Mouse (Mus musculus): Measurements from ENCODE around the gene Cdc37l1.

DNA sequence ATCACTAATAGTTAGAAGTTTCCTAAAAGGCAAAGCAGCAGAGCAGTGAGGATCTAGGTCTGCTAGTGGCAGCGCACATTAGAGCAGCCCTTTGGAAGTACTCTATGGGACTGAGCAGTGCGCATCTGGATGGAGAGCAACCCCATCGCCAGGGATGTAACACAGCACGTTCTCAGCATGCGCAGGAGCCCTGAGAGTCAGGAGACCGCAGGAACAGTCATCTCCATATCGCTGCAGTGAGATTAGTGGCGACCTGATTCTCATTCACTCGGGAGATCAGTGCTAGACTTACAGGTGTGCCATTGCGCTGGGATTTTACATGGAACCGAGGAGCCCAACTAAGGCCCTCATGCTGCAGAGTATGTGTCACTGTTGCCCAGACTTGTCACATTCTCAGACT lies 18.9 kb downstream of the Cdc37l1 start:
- TF ChIP-seq CTCF (IDR thresholded peaks at IDR 0.05; ENCODE audit: control insufficient read depth, insufficient read depth, low read length): no peak
- TF ChIP-seq POLR2A (IDR thresholded peaks at IDR 0.05; ENCODE audit: borderline replicate concordance, control insufficient read depth, low read depth, low read length): no peak

Measured in bone marrow, adult 2 months (tissue).